Mouse (Mus musculus) layer of hippocampus, postnatal 10 days (tissue): ENCODE measurements at regions not wholly inside any gene's neighbourhood (a gene's known extent, or its start where the extent isn't known, plus 50 kb on each side); places are given as distances from the start of the nearest gene placed in this dataset.
A peak's percentile ranks its signal among the peaks of the same experiment; 100 is the strongest.
"Not testable (repeated sequence)": the region's sequence is repeated elsewhere in the genome, so short reads cannot be mapped to it uniquely, and the experiment has no call there.

ENCODE experiments used
- DNase-seq, 2 experiments: peaks; one replicate each; pipeline ENCODE4 v3.0.0; 2021; ENCODE audit warnings: low spot score in 2 of 2

GRCm38 (mm10) chr4:8462414-8462813 is 223.6 kb upstream of the Car8 start:
- DNase-seq, result not testable (repeated sequence)

GRCm38 (mm10) chr4:8454346-8454745 is 215.5 kb upstream of the Car8 start:
- no peak for DNase-seq

DNA sequence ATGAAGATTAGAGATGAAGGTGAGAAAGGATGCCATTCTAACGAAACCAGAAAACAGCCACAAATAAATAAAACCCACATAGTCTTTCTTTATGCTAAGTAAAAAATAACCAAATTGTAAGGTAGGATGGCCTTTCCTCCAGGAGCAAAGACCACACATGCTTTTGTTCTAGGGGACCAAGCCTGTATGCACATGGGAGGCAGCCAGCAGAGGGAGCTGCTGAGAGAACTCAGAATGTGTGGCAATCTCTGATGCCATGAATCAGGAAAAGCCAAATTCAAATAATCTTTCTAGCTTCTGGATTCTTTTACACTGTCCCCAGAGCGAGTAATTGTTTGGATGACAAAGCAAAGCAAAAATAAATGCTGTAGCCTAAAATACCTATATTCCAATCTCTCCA is 193.6 kb upstream of the Car8 start:
- DNase-seq, result peak; percentile 35 to 51

DNA sequence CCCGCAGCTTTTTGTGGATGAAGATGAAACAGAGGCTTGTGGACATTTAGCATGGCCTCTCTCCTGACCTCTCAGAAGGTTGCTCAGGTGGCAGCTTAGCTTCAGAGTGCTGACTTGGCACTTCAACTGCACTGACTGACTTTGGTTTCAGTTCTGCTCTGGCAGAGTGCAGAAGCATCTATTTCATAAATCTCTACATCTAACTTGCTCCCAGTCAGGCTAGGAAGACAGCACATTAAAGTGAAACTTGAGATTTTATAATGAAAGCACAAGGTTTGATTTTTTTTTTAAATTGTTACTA is 192.1 kb upstream of the Car8 start:
- DNase-seq, result no peak

DNA sequence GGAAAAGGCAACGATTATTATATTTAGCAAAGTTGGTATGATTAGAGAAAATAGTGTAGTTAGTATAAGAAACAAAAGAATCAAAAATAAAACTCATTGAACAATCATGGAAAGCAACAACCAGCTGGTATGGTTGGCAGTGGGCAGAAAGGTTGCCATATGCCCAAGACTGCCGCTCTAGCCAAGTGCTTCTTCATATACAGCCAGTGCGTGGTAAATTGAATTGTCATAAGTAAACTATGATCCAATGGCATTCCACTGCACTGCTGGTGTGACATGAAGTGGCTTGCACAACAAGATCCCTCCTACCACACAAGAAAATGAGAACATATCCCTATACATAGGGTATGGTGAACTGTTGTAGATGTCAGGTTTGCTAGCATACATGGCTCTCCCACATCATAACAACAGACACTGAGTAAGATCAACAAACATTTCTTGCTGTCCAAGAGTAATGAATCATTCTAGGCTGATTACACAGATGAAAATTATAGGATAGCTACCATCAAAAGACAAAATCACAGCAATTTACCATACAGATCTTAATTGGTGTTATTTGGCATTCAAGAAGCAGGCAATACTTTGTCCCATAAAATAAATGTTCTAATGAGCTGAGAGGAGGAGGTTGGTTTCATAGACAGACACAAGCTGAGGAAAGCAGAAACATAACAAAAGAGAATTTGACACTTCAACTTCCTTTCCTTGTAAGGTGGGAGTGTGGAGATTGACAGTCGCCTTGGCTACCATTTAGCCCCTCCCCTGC is 191.6 kb upstream of the Car8 start:
- no peak for DNase-seq

GRCm38 (mm10) chr4:8429771-8430170 is 190.9 kb upstream of the Car8 start:
- no peak for DNase-seq

- DNase-seq, result no peak
These were observed 190.0 kb upstream of the Car8 start for GRCm38 (mm10) chr4:8428629-8429523.

GRCm38 (mm10) chr4:8427812-8428211 is 189.0 kb upstream of the Car8 start:
- DNase-seq, result no peak

- DNase-seq, result no peak
These were observed 184.7 kb upstream of the Car8 start for GRCm38 (mm10) chr4:8423392-8424045.

DNA sequence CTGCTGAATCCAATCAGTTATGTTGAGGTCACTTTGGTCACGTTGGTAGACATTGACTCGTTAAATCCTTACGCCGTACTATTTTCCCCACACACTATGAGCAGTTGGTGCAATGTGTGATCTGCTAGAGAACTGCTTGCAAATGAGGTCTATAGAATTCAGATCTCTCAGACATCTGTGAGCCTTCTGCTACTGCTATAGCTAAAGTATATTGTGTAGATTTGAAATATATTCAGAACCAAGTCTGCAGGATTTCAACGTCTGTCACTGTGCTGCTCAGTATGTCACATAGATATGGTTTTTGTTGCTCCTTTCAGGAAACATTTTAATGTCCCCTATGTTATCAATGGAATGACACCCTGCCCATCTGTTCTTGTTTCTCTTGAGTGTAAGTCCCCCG is 182.4 kb upstream of the Car8 start:
- DNase-seq, result no peak

DNA sequence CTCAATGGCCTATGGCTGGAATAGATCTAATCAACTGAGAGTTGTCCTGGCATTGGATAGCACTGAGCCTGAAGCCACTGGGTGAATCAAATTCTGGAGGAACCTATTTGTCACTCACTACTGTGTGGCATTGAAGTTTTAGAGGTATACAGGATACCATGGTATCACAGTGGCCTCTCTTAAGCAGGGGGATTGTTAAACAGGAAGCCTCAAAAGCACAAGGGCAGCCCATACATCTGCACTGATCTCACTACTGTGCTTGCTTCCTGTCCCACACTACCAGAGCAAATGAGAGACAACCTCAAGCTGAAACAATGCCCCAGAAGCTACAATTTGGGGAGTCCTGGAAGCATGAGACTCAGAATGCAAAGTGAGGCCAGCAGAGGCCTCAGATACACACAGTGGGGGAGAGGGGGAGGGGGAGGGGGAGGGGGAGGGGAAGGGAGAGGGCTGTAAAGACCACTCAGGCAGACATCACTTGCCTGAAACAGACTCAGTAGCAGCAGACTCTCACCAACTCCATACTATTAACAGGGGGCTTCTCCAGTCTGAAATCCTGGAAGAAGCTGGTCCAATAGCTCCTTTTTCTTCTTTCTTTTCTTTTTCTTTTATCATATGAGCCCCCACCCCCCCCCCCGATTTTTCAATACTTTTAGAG is 179.7 kb upstream of the Car8 start:
- no peak for DNase-seq

GRCm38 (mm10) chr4:8417821-8418220 is 179.0 kb upstream of the Car8 start:
- DNase-seq, result no peak

DNA sequence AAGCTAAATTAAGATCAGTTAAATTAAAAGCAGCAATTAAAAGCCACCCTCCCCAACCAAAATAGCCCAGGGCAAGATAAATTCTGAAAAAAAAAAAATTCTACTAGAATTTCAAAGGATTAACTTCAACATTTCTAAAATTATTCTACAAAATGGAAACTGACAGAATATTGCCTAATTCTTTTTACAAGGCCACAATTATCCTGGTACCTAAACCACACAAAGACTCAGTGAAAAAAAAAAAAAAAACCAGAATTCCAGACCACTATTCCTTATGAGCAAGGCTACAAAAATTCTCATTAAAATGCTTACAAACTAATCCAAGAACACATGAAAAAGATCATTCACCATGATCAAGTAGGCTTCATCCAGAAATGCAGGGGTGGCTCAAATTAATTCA is 174.5 kb upstream of the Car8 start:
- no peak for DNase-seq

- DNase-seq, result no peak
These were observed 161.2 kb upstream of the Car8 start for GRCm38 (mm10) chr4:8400069-8400468.

- no peak for DNase-seq
These were observed 160.6 kb upstream of the Car8 start for GRCm38 (mm10) chr4:8399430-8399829.

DNA sequence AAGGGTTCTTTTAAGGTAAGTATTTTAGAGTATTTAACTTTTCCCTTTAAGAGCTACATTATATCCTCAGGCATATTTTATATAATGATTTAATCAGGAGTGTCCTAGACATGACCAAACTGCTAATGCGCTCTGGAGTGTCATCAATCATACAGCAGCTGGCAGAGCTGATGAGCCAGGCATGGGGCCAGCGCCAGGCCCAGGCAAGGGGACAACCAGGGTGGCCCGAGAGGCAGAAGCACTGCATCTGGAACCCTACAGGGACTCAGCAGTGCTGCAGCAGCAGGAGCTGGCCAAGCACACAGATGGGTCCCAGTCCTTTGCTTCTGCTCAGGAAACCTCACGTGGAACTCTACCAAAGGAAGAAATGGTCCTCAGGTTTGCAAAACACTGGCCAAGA is 160.1 kb upstream of the Car8 start:
- peak in 1 of 2 experiments; percentile 46 for DNase-seq

DNA sequence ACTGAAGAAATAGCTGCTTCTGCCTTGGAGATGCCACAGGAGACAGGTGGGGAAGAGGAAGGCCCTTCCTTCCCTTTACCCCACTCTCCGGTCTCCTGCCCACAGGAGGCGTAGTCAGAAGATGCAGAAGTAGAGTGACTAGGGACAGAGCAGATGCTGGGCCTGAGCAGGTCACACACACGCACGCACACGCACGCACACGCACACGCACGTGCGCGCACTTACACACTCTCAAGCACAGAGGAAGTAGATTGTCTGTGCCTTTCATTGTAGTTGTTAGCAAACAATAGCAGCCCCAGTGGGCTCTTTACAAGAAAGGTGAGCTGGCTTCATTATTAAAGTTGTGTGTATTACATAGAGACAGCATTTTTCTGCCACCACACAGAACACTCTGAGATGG is 144.3 kb upstream of the Car8 start:
- DNase-seq, result no peak

DNA sequence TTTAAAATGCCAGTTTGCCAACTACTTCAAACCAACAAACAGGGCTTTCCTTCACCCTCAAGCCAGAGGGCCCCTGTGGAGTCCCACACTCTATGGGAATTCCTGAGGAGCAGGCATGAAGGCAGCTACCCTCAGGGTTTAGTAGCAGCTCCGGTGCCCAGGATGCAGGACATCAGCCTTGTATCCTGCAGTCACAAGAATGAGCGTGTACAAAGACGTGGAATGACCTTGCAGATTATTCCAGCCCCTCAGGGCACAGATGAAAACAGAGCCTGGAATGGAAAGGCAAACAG is 143.2 kb upstream of the Car8 start:
- no peak for DNase-seq

- peak in 1 of 2 experiments; percentile 35 for DNase-seq
These were observed 142.7 kb upstream of the Car8 start for GRCm38 (mm10) chr4:8381408-8382124.

DNA sequence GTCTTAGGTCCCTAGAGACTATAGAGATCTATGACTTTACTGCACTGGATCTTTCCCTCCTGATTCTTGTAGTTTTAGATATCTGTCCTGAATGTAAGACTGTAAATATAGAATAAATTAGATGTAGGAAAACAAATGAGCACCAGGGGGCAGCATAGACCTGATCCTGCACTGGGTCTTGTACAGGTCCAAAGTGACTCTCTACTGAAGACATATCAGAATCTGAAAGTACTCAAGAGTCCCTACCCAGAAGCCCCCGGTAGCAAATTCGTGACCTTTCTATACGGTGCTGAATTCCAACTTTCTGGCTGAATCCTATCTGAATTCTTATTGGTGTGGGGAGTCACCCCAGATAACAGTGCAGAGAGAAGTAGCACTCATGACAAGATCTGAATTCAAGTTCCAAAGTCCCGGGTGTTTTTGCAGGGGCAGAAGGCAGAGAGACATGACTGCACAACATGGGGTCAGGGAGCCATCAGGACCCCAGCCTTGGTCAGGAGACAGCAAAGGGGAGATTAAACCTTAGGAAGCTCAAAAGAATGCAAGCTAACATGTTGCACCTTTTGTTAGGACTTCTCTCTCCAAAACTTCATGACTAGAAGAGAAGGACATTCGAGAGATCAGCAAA is 142.0 kb upstream of the Car8 start:
- peak; percentile 65 to 76 for DNase-seq
